Mouse (Mus musculus) gastrocnemius, adult 2 months (tissue): ENCODE results near the gene Ubl7. TPM values are rescaled to one million over a fixed set of nuclear protein-coding genes. Genes with fewer than 3 reads are reported as not detected.

Experiments
- DNase-seq: peaks from one replicate; pipeline ENCODE4 v3.0.0; 2022
- H3K27ac ChIP-seq: fragments of 200-600 bp; 2 replicates; pipeline ENCODE4 v1.8.1; 2022; ENCODE audit warnings: mild to moderate bottlenecking
- H3K4me3 ChIP-seq: fragments of 200-600 bp; 2 replicates; pipeline ENCODE4 v1.8.1; 2022; ENCODE audit warnings: mild to moderate bottlenecking, moderate library complexity
- CTCF ChIP-seq: fragments of 200-600 bp; IDR thresholded peaks from 2 replicates; pipeline ENCODE4 v1.8.1; 2022; ENCODE audit warnings: antibody characterized with exemption, mild to moderate bottlenecking, moderate library complexity
- intact Hi-C: fragments of 180-260 bp; cut with DNase I; formaldehyde crosslinking; loops from one replicate; pipeline ENCODE4 v1.15.1; 2025
- total RNA-seq, 2 experiments: library from RNA; stranded (reverse); gene quantifications; 2 replicates each; pipeline ENCODE4 v1.2.3; 2021

Gene Ubl7
- total RNA-seq, 2 experiments from 2014 or later = 81.3 to 82.1 TPM

DNA sequence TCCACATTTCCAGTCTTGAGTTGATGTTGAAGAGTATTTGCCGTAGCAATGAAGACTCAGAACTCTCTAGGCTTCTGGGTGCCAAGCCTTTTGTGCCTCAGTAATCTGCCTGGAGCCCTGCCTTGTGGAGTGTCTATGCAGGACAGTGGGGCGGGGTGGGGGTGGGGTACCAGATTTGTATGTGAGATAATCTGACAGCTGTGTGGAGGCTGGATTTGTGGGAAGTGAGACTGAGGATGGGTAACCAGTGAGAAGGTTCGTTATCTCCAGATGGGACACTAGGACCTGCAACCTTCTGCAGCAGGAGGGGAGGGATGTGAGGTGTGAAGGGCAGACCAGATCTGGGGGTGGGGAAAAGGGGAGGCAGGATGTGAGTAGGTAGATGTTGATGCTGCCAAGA lies 21.5 kb downstream of the Ubl7 start:
- Histone ChIP-seq H3K4me3 (no peak overlapping the region), H3K27ac (no peak overlapping the region)
- DNase-seq = no peak
- TF ChIP-seq CTCF = no peak
- intact Hi-C loops = no loop called here

DNA sequence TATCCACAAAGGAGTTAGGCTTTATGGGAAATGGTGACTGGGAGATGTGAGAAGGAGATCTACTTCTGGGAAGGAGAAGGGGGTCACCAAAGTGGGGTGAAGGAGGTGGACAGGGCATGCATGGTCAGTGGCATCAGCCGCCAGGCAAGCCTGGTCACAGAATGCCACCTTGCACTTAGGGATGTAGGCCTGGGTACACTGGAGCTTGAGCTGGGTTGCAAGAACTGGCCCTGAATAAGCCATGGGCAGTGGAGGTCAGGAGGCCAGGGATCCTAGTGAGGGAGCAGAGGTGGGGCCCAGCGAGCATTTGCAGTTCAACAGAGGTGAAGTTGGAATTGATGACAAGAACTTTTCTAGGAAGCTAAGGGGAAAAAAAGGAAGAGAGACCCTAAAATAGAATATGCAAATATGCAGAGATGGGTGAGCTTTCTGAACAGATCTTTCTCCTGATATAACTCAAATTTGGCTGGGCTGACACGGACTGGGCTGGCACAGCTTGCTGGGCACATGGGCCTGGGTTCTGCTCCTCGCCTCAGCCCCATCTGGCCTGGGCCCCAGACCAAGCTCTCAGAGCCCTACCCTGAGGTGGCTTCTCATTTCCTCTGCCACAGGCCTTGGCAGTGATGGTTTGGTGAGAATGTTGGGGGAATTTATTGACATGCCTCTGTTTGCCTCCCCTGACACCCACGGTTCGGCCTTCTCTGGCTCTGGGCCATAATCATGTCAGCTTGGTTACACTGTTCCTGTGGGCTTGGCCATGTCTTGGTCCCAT lies 22.2 kb downstream of the Ubl7 start:
- no peak overlapping the region for H3K4me3 ChIP-seq
- no peak for TF ChIP-seq CTCF
- intact Hi-C loops = no loop called here
- H3K27ac ChIP-seq = no peak overlapping the region
- no peak for DNase-seq

DNA sequence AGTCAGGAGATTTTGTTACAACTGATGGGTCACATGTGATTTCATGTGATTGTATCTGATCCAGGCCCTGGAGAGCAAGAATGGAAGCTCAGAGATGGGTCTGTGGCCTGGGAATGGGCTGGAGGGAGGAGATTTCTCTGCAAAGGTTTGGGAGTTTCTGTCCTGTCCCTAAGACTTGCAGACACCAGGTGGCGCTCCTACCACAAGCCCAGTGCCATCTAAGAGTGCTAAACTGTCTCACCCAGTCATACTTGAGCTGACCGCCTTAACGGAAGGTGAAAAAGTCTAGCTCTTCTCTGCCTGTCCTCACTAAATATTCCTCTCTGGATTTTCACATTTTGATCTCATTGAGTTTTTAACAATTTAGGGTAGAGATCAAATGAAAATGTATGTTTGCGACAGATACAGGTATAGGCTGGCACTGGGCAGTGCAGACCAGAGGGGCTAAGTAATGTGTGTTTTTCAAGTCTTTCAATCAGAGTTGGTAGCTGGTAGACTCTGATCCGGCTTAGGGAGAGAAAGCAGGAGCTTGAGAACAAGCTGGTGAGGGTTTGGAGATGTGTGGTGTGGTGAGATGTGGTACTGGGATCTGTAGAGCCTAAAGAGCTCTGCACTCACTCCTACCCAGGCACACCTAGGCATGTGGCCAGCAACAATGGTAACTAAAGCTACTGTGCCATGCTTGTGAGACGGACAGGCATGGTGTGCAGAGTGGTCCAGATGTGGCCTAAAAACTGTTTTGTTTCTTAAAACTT lies 25.1 kb downstream of the Ubl7 start:
- intact Hi-C loops = loop anchor here (1.0 to 5.0 kb wide), 2 partner anchors 61 to 74 kb away; no protein-coding TSS in a partner anchor
- peak; percentile 92 for TF ChIP-seq CTCF

GRCm38 (mm10) chr9:57937171-57937570 lies 26.4 kb downstream of the Ubl7 start:
- no peak overlapping the region for H3K4me3 ChIP-seq
- no peak for DNase-seq
- TF ChIP-seq CTCF = no peak
- intact Hi-C loops = loop anchor here (5.0 kb wide), 1 partner anchor 75 kb away; no protein-coding TSS in a partner anchor
- no peak overlapping the region for H3K27ac ChIP-seq

More for the DNA sequence above, 25.1 kb downstream of the Ubl7 start:
- Histone ChIP-seq H3K27ac (no peak overlapping the region), H3K4me3 (no peak overlapping the region)
- DNase-seq = peak; percentile 90

- DNase-seq = no peak
- H3K27ac ChIP-seq = no peak overlapping the region
- intact Hi-C loops = loop anchor here (5.0 kb wide), 1 partner anchor 75 kb away; no protein-coding TSS in a partner anchor
- TF ChIP-seq CTCF = no peak
- no peak overlapping the region for H3K4me3 ChIP-seq
Observed at GRCm38 (mm10) chr9:57937651-57938050, 26.9 kb downstream of the Ubl7 start.

- Histone ChIP-seq H3K4me3 (peak overlapping the region; percentile 97; the same call in 1 of the 2 replicates), H3K27ac (no peak overlapping the region)
- no peak for TF ChIP-seq CTCF
- intact Hi-C loops = loop anchor here (5.0 kb wide), 1 partner anchor 76 kb away; no protein-coding TSS in a partner anchor
- no peak for DNase-seq
Observed at GRCm38 (mm10) chr9:57938225-57939055, 27.7 kb downstream of the Ubl7 start.

GRCm38 (mm10) chr9:57939431-57940348 lies 28.9 kb downstream of the Ubl7 start, which contains the start of gene Sema7a:
TSS of gene Sema7a (plus strand) at chr9:57940112.
- H3K4me3 ChIP-seq = peak within 1 kb of the TSS; percentile 97
- H3K27ac ChIP-seq = peak within 1 kb of the TSS; percentile 90
- TF ChIP-seq CTCF = no peak
- intact Hi-C loops = loop anchor here (2.0 to 5.0 kb wide), 2 partner anchors 25 to 77 kb away; no protein-coding TSS in a partner anchor
- peak; percentile 90 for DNase-seq

DNA sequence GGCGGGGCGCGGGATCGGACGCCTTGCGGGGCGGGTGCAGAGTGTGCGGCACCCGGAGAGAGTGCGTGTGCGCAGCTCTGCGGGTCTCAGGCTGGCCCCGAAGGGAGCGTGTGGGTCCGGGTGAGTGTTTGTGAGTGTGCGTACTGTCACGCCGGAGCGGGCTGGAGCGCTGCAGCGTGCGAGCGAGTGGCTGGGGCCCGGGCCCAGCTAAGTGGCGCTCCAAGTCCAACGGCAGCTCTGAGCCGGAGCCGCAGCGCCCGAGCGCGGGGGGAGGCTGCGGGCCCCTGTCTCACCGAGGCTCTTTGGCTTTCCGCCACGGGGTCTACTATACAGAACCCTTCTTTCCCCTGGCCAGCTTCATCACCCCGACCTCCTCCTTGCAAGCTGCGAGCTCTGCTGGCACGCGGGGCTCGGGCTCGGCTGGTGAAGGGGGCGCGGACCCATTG lies 29.6 kb downstream of the Ubl7 start:
- intact Hi-C loops = loop anchor here (2.0 kb wide), 1 partner anchor 24 kb away; no protein-coding TSS in a partner anchor
- DNase-seq = peak; percentile 58

DNA sequence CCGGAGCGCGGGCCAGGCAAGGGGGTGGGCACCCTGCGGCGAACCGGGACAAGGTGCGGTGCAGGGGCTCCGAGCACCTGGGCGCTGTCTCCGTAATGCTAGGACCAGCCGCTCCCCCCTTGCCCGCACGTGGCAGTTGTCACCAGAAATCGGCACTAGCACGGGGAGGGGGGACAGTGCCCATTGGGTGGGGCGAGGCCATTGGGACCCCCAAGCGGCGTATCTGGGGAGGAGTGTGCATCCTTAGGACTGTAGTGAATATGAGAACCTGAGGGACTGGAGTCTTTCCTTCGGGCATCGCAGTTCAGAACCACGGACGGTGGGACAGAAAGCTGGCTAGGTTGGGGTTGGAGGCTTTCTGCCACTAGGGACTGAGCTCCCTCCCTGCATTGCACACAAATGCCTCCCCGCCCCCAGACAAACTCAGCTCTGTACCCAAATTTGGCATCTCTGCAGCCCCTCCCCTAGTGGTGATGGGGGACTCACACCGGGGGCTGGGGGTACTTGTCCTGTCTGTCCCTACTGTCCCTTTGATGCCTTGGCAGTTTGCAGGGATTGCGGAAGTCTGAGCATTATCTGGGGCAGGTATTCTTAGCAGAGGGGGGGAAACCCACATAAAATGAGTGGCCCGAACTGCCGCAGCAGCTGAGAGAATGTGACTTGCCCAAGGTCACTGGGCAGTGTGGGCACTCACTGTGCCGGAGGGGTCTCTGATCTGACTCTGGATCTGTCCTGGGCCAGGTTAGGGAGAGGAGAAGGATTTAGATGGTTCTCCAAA lies 30.3 kb downstream of the Ubl7 start:
- Histone ChIP-seq H3K4me3 (peak overlapping the region; percentile 97), H3K27ac (peak overlapping the region; percentile 90)
- no peak for TF ChIP-seq CTCF
- intact Hi-C loops = loop anchor here (2.0 kb wide), 1 partner anchor 24 kb away; no protein-coding TSS in a partner anchor
- no peak for DNase-seq

More for the DNA sequence above, 29.6 kb downstream of the Ubl7 start:
- H3K27ac ChIP-seq = peak overlapping the region; percentile 90
- H3K4me3 ChIP-seq = peak overlapping the region; percentile 97
- no peak for TF ChIP-seq CTCF

DNA sequence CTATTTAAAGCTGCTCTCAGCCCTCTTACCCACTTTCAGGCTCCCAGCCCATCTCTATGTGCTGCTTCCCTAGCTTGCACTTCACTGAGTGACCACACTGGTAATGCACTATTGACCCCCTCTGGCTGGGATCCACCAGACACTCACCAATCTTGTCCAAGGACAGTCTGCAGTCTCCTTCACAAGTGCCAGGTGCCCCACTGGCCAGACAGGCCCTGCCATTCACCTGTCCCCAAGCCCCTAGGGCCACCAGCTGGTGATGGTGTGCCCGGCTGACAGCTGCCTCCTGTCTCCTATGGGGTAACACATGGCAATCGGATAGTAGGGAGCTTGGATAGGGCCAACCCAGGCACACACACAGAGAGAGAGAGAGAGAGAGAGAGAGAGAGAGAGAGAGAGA lies 31.3 kb downstream of the Ubl7 start:
- Histone ChIP-seq H3K4me3 (peak overlapping the region; percentile 97), H3K27ac (peak overlapping the region; percentile 90)
- no peak for DNase-seq
- intact Hi-C loops = no loop called here
- no peak for TF ChIP-seq CTCF
